Mouse (Mus musculus): ENCODE results near the gene Lor.

The Lor gene

GRCm38 (mm10) chr3:92083042-92083441 is at the start of gene Lor:
Gene Lor (minus strand): TSS chr3:92083142.
- DNase-seq (ENCODE audit: low spot score in 2 of 2) = no peak

DNA sequence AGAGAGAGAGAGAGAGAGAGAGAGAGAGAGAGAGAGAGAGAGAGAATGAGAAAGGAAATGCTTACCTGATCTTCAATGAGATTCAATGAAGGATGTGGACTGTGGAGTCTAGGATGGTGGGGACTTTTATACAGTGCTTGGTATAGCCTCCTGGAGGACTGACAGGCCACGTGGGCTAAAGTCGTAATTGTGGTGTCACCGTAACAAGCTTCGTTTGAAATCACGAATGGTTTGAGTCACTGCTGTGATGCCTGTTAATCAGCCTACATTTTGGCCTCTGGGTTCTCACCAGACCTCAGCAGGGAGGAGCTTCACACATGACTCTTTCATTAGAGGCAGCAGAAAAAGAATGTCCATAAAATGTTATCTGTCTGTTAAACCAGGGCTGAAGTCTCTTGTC is 40.9 kb upstream of the Lor start, which contains the start of gene Prr9:
TSS of gene Prr9 (minus strand) at position 101 of the 400 bp plus-strand sequence.
- no peak for DNase-seq (ENCODE audit: low spot score in 2 of 2)

GRCm38 (mm10) chr3:92120902-92121301 is 38.0 kb upstream of the Lor start:
- no peak for DNase-seq (ENCODE audit: low spot score in 2 of 2)

- DNase-seq (ENCODE audit: low spot score in 2 of 2) = no peak
These were observed 35.0 kb upstream of the Lor start for GRCm38 (mm10) chr3:92117930-92118329.

- DNase-seq (ENCODE audit: low spot score in 2 of 2) = no peak
These were observed 28.6 kb upstream of the Lor start for GRCm38 (mm10) chr3:92111526-92111925.

GRCm38 (mm10) chr3:92110790-92111189 is 27.8 kb upstream of the Lor start:
- no peak for DNase-seq (ENCODE audit: low spot score in 2 of 2)

- peak in 1 of 2 experiments; percentile 12 for DNase-seq (ENCODE audit: low spot score in 2 of 2)
These were observed 23.6 kb upstream of the Lor start for GRCm38 (mm10) chr3:92106582-92106981.

- DNase-seq (ENCODE audit: low spot score in 2 of 2) = peak; percentile 13 to 32
These were observed 1.5 kb downstream of the Lor start for GRCm38 (mm10) chr3:92081285-92081931.

- peak; percentile 62 to 64 for DNase-seq (ENCODE audit: low spot score in 2 of 2)
These were observed 2.3 kb downstream of the Lor start for GRCm38 (mm10) chr3:92080462-92081284.

- no peak for DNase-seq (ENCODE audit: low spot score in 2 of 2)
These were observed 32.4 kb downstream of the Lor start for GRCm38 (mm10) chr3:92050382-92051054.

DNA sequence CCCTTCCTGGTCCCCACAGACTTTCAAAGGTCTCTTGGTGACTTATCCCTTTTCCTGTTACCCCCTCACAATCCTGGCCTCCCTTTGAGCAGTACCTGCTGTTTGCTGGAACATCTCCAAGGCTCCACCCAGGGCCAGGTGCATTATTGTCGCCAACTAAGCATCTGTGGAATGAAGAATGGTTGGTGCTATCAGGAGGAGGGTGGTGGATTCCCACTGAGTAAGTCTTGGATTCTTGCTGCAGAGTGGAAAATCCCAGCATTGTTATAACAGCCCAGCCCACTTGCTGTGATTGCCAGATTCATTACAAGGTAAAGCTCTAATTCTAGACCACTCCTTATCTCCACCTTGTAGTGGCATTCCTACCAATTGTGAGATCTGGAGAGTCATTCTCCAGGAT is 49.0 kb downstream of the Lor start:
- DNase-seq (ENCODE audit: low spot score in 2 of 2) = no peak

DNA sequence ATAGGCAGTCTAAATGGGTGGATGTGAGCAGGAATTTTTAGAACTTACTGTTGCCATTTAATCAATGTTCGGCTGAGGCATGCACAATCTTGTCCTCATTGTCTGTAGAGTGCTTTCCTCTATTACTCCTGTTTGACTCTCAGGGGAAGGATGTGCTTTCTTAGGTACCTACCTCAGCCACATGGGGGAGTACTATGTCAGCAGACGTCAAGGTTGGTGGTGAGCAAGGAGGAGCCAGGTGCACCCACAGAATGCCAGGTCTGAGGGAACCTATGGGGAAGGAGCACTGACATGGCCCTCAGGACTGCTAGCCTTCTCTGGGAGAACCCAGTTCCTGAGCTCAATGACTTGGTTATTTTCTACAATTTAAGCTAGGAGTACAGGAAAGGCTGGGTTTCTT is 49.7 kb downstream of the Lor start:
- DNase-seq (ENCODE audit: low spot score in 2 of 2) = no peak

Measured in frontal cortex, postnatal 10 days (tissue).